Mouse (Mus musculus) heart, embryonic 11.5 days (tissue): ENCODE data around the gene Spock2. TPM values are rescaled to one million over a fixed set of nuclear protein-coding genes. Genes with fewer than 3 reads are reported as not detected.
"Not testable (repeated sequence)": the region's sequence is repeated elsewhere in the genome, so short reads cannot be mapped to it uniquely, and the experiment has no call there.

Source experiments
- ATAC-seq: fragments of 200-750 bp; cut with Nextera tagmentation; replicated peaks from 2 replicates; pipeline ENCODE4 v1.8.0; 2017; ENCODE audit warnings: moderate library complexity; ENCODE audit not compliant: insufficient number of reproducible peaks, low FRiP score, low TSS enrichment
- H3K27ac ChIP-seq: fragments of 300-500 bp; sonication (generic); 2 replicates; pipeline ENCODE4 v1.5.1; 2014; ENCODE audit warnings: mild to moderate bottlenecking, low read depth, low read length
- H3K27me3 ChIP-seq: fragments of 300-500 bp; sonication (generic); 2 replicates; pipeline ENCODE4 v1.6.1; 2014; ENCODE audit warnings: mild to moderate bottlenecking, low read length, mixed read lengths; ENCODE audit not compliant: control insufficient read depth, insufficient read depth
- H3K36me3 ChIP-seq: fragments of 300-500 bp; sonication (generic); 2 replicates; pipeline ENCODE4 v1.6.1; 2014; ENCODE audit warnings: mild to moderate bottlenecking, low read length, moderate library complexity, mixed read lengths; ENCODE audit not compliant: control insufficient read depth, insufficient read depth
- H3K4me1 ChIP-seq: fragments of 300-500 bp; sonication (generic); 2 replicates; pipeline ENCODE4 v1.6.1; 2014; ENCODE audit warnings: low read length; ENCODE audit not compliant: control insufficient read depth, insufficient read depth
- H3K4me2 ChIP-seq: fragments of 300-500 bp; sonication (generic); 2 replicates; pipeline ENCODE4 v1.6.1; 2014; ENCODE audit warnings: mild to moderate bottlenecking, moderate library complexity
- H3K4me3 ChIP-seq: fragments of 300-500 bp; sonication (generic); 2 replicates; pipeline ENCODE4 v1.5.1; 2014; ENCODE audit warnings: low read depth, low read length
- H3K9ac ChIP-seq: fragments of 300-500 bp; sonication (generic); 2 replicates; pipeline ENCODE4 v1.6.1; 2014; ENCODE audit warnings: mild to moderate bottlenecking, low read depth, low read length, moderate library complexity
- H3K9me3 ChIP-seq: fragments of 300-500 bp; sonication (generic); replicated peaks from 2 replicates; pipeline ENCODE4 v1.6.1; 2016; ENCODE audit warnings: low read length; ENCODE audit not compliant: control insufficient read depth
- WGBS: fragments of 180-500 bp; shearing (Covaris S2); extraction: QIAGEN DNeasy Blood & Tissue Kit; methylation state at CpG from one replicate; pipeline ENCODE4 v1.1.7; 2014; ENCODE audit not compliant: insufficient replicate concordance; 5-methylcytosine and 5-hydroxymethylcytosine counted together
- polyA plus RNA-seq: library from polyadenylated mRNA; unstranded; fragments of >200 nt; fragmentation: Nextera tagmentation; extraction: Ambion mirVana; gene quantifications from 2 replicates; pipeline ENCODE4 v1.2.1, GENCODE M21; 2014

Spock2 gene
- polyA plus RNA-seq, 1 experiment from 2014 or later: 1.2 TPM

GRCm38 (mm10) chr10:60130504-60130903 is 24.5 kb downstream of the Spock2 start:
- Histone ChIP-seq H3K9me3 (no peaks in the 10 kb centered on the region), H3K36me3 (no peaks in the 10 kb centered on the region)
- WGBS: 82% methylated on average over 4 of the region's 4 CpGs

GRCm38 (mm10) chr10:60133501-60133900 is 27.5 kb downstream of the Spock2 start:
- no peaks in the 10 kb centered on the region for H3K36me3 ChIP-seq
- H3K9me3 ChIP-seq: no peaks in the 10 kb centered on the region
- no peak overlapping the region for H3K4me3 ChIP-seq
- peaks cover 11% of the 10 kb centered on the region for H3K27me3 ChIP-seq
- 23% methylated on average over 6 of the region's 6 CpGs for WGBS
- no peak for ATAC-seq
- H3K4me2 ChIP-seq: no peak overlapping the region
- H3K27ac ChIP-seq: no peak overlapping the region
- peaks cover 8% of the 10 kb centered on the region for H3K4me1 ChIP-seq
- H3K9ac ChIP-seq: no peak overlapping the region

More at GRCm38 (mm10) chr10:60130504-60130903, 24.5 kb downstream of the Spock2 start:
- Histone ChIP-seq H3K9ac (no peak overlapping the region), H3K27ac (no peak overlapping the region), H3K27me3 (peaks cover 22% of the 10 kb centered on the region), H3K4me1 (peaks cover 8% of the 10 kb centered on the region), H3K4me2 (no peak overlapping the region), H3K4me3 (no peak overlapping the region)
- ATAC-seq: no peak

GRCm38 (mm10) chr10:60134201-60134600 is 28.2 kb downstream of the Spock2 start:
- H3K9ac ChIP-seq: no peak overlapping the region
- 28% methylated on average over 9 of the region's 9 CpGs for WGBS
- peaks cover 8% of the 10 kb centered on the region for H3K4me1 ChIP-seq
- no peak overlapping the region for H3K27ac ChIP-seq
- no peak overlapping the region for H3K4me3 ChIP-seq
- H3K27me3 ChIP-seq: peaks cover 10% of the 10 kb centered on the region
- no peak overlapping the region for H3K4me2 ChIP-seq
- H3K36me3 ChIP-seq: no peaks in the 10 kb centered on the region
- ATAC-seq: no peak
- no peaks in the 10 kb centered on the region for H3K9me3 ChIP-seq

- not testable (repeated sequence) for ATAC-seq, H3K9me3 ChIP-seq, H3K36me3 ChIP-seq, H3K4me2 ChIP-seq, H3K4me3 ChIP-seq, H3K9ac ChIP-seq, H3K27me3 ChIP-seq, H3K4me1 ChIP-seq, H3K27ac ChIP-seq
- WGBS: 40% methylated on average over 1 of the region's 1 CpGs
These were observed 30.0 kb downstream of the Spock2 start for GRCm38 (mm10) chr10:60136010-60136409.

- Histone ChIP-seq H3K4me3 (no peak overlapping the region), H3K27ac (no peak overlapping the region), H3K4me2 (no peak overlapping the region), H3K36me3 (no peaks in the 10 kb centered on the region), H3K4me1 (peaks cover 8% of the 10 kb centered on the region), H3K9me3 (no peaks in the 10 kb centered on the region), H3K9ac (no peak overlapping the region), H3K27me3 (peaks cover 10% of the 10 kb centered on the region)
- 75% methylated on average over 7 of the region's 7 CpGs for WGBS
- ATAC-seq: no peak
These were observed 30.9 kb downstream of the Spock2 start for GRCm38 (mm10) chr10:60136935-60137334.

- Histone ChIP-seq H3K4me1 (peaks cover 6% of the 10 kb centered on the region), H3K4me3 (no peak overlapping the region), H3K27ac (no peak overlapping the region), H3K4me2 (no peak overlapping the region), H3K9me3 (no peaks in the 10 kb centered on the region), H3K27me3 (peaks cover 7% of the 10 kb centered on the region), H3K36me3 (no peaks in the 10 kb centered on the region), H3K9ac (no peak overlapping the region)
- 87% methylated on average over 5 of the region's 5 CpGs for WGBS
- no peak for ATAC-seq
These were observed 32.7 kb downstream of the Spock2 start for GRCm38 (mm10) chr10:60138680-60139079.

GRCm38 (mm10) chr10:60140751-60141150 is 34.7 kb downstream of the Spock2 start:
- Histone ChIP-seq H3K27me3 (no peaks in the 10 kb centered on the region; the same call in 1 of the 2 replicates), H3K9ac (no peak overlapping the region), H3K9me3 (no peaks in the 10 kb centered on the region), H3K4me2 (no peak overlapping the region), H3K36me3 (no peaks in the 10 kb centered on the region), H3K4me3 (no peak overlapping the region), H3K4me1 (no peaks in the 10 kb centered on the region), H3K27ac (no peak overlapping the region)
- no peak for ATAC-seq
- WGBS: 80% methylated on average over 4 of the region's 4 CpGs

GRCm38 (mm10) chr10:60141656-60142160 is 35.7 kb downstream of the Spock2 start:
- no peak overlapping the region for H3K4me3 ChIP-seq
- H3K9ac ChIP-seq: no peak overlapping the region
- peaks cover 2% of the 10 kb centered on the region; the same call in 1 of the 2 replicates for H3K27me3 ChIP-seq
- no peak overlapping the region for H3K27ac ChIP-seq
- no peak for ATAC-seq
- no peaks in the 10 kb centered on the region for H3K36me3 ChIP-seq
- no peaks in the 10 kb centered on the region for H3K4me1 ChIP-seq
- no peak overlapping the region for H3K4me2 ChIP-seq
- H3K9me3 ChIP-seq: no peaks in the 10 kb centered on the region
- 77% methylated on average over 3 of the region's 3 CpGs for WGBS

- H3K4me3 ChIP-seq, H3K9ac ChIP-seq, H3K4me2 ChIP-seq, H3K27me3 ChIP-seq, H3K27ac ChIP-seq, H3K36me3 ChIP-seq, H3K4me1 ChIP-seq, H3K9me3 ChIP-seq, ATAC-seq: not testable (repeated sequence)
- 54% methylated on average over 10 of the region's 10 CpGs for WGBS
These were observed 41.6 kb downstream of the Spock2 start for GRCm38 (mm10) chr10:60147510-60148047.
